Mouse (Mus musculus): ENCODE results near the gene Kcnip1.

The Kcnip1 gene

DNA sequence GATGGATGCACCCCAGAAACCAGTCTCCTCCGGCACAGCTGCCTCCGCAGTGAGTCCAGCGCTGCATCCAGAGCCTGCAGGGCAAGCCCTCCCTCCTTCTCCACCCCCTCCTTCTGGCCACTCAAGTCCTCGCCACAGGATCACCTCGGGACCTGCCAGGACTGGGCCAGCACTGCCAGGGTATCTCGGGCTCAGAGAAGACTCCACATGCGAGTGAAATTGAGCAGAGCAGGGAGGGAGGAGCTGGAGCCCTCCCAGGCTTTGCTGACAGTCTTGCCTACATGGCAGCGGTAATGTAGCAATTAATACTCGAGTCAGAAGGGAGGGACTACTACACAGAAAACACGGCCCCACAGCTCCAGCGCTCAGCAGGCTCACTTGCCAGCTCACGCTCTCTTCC lies at the start of gene Kcnip1:
Kcnip1 (minus strand) TSS at position 215 of the 400 bp plus-strand sequence.
- CTCF ChIA-PET = no interaction called here

DNA sequence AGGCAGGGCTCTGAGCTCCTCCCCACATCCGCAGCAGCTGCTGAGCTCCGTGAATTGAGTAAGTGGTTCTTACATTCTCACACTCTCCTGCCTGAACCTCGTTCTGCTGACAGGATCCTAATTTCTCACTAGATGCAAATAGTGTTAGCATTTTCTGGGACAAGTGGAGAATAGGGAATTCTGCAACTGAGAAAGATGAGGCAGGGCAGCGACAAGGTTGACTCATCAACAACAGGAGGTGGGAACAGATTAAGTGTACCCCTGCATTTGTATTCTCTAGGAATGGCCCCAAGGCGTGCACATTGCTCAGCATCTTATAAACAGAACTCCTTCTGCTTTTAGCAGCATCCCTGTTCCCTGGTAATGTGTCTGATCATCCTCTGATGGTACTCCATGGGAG lies 47.1 kb upstream of the Kcnip1 start:
- CTCF ChIA-PET = no interaction called here

GRCm38 (mm10) chr11:34035909-34036658 lies 43.1 kb upstream of the Kcnip1 start:
- CTCF ChIA-PET = interaction anchor here (0.6 kb wide), 1 partner anchor 7 kb away, joined by 6 read pairs; no protein-coding TSS in a partner anchor

DNA sequence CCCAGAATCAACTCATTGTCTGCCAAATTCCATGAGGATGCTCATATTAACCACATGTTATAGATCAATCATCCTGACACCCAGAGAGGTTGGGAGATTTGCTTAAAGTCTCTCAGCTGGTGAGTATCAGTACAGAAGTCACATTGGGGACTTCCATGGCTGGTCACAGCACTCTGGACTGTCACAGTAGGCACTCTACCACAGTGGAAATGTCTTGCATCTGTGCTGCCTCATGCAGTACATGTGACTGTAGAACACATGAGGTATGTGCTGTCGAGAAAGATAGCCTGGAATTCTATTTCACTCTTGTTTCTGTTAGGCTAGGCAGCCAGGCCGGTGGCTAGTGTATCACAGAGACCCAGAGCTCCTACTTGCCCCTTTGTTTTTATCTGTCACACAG lies 41.8 kb upstream of the Kcnip1 start:
- CTCF ChIA-PET = interaction anchor here (0.5 kb wide), 1 partner anchor 32 kb away, joined by 3 read pairs; no protein-coding TSS in a partner anchor

- CTCF ChIA-PET = interaction anchor here (0.5 kb wide), 1 partner anchor 32 kb away, joined by 3 read pairs; no protein-coding TSS in a partner anchor
Observed at GRCm38 (mm10) chr11:34034008-34034505, 41.1 kb upstream of the Kcnip1 start.

- CTCF ChIA-PET = no interaction called here
Observed at GRCm38 (mm10) chr11:34031015-34031805, 38.3 kb upstream of the Kcnip1 start.

DNA sequence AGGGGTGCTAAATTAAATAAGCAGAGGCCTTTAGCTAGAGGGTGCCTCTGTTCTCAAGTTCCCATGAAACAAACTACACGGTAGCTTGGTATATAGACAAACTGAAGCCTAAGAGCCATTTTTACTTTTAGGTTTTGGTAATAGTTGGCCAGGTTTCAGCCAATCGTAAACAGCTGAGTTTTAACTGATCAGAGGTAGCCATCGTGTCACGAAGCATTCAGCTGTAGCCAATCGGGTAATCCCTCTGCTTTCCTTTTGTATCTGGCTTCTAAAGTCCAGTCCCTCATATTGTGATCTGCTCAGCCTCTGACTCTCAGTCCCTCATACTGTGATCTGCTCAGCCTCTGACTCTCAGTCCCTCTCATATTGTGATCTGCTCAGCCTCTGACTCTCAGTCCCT lies 36.7 kb upstream of the Kcnip1 start:
- CTCF ChIA-PET = no interaction called here

- CTCF ChIA-PET = no interaction called here
Observed at GRCm38 (mm10) chr11:34025091-34025490, 32.1 kb upstream of the Kcnip1 start.

DNA sequence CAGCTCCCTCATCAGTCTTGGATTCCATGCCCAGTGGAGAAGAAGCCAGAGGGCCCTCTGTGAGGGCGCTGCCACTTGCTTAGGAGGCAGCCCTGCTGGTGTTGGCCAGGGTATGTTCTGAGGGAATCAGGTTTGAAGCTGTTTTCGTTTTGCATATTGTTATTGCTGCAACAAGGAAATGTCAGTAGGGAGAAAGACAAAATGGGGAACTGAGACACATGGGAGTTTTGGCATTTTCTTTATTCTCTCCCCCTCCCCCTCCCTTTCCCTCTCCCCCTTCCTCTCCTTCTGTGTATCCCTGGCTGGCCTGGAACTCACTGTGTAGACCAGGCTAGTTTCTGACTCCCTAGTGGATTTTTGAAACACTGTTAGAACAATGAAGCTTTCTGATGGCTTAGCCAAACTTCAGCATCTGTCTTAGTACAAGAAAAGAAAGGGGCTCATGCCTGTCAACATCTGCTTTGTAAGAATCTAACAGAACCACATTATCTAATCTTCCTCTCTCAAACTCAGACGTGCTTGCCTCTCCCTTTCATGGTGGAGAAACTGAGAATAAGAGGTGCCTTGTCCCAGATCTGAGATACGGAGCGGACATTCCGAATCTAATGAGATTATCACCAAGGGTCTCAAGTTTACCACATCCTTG lies 19.2 kb upstream of the Kcnip1 start:
- CTCF ChIA-PET = interaction anchor here (0.7 kb wide), 1 partner anchor 1680 kb away, joined by 8 read pairs; no protein-coding TSS in a partner anchor

DNA sequence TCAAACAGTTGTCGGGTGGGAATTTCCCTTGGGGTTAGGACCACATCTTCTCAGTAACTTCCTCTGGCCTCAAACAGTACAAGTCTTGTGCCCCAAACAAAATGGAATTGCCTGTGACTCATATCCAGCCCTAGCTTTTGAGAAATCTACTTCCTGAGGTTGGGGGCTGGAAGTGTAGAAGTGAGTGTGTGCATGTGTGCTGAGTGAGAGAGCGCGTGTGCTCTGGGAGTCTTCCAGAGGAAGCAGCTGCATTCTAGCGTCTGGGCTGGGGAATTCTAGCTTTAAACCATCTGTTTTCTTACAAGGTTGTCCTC lies 17.9 kb upstream of the Kcnip1 start:
- CTCF ChIA-PET = no interaction called here

- CTCF ChIA-PET = no interaction called here
Observed at GRCm38 (mm10) chr11:34010133-34010858, 17.3 kb upstream of the Kcnip1 start.

- CTCF ChIA-PET = interaction anchor here (1.2 kb wide), 1 partner anchor 11 kb away, joined by 5 read pairs; no protein-coding TSS in a partner anchor
Observed at GRCm38 (mm10) chr11:34009316-34010087, 16.6 kb upstream of the Kcnip1 start.

GRCm38 (mm10) chr11:34008702-34009101 lies 15.8 kb upstream of the Kcnip1 start:
- CTCF ChIA-PET = interaction anchor here (1.2 kb wide), 1 partner anchor 12 kb away, joined by 5 read pairs; no protein-coding TSS in a partner anchor

GRCm38 (mm10) chr11:34008214-34008613 lies 15.3 kb upstream of the Kcnip1 start:
- CTCF ChIA-PET = interaction anchor here (1.2 kb wide), 1 partner anchor 12 kb away, joined by 5 read pairs; no protein-coding TSS in a partner anchor

- CTCF ChIA-PET = no interaction called here
Observed at GRCm38 (mm10) chr11:34007616-34008015, 14.7 kb upstream of the Kcnip1 start.

DNA sequence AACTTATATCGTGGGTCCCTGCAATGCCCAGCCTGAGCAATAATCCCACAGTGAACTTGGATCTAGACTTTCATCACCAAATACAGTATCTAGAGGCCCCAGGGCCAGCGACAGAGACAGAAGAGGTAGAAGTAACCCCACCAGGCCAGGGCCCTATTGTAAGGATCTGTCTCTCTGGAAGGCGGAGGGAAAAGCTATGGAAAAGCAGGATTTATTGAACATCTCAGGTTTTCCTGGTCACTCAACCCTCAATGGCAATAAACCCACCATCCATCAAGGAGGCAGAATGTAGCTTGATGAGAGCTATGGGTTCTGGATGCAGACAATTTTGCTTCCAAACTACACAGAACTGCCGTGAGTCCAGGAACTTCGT lies 9.6 kb upstream of the Kcnip1 start:
- CTCF ChIA-PET = interaction anchor here (0.6 to 0.7 kb wide), 2 partner anchors 32 to 39 kb away, joined by 3 read pairs; no protein-coding TSS in a partner anchor

DNA sequence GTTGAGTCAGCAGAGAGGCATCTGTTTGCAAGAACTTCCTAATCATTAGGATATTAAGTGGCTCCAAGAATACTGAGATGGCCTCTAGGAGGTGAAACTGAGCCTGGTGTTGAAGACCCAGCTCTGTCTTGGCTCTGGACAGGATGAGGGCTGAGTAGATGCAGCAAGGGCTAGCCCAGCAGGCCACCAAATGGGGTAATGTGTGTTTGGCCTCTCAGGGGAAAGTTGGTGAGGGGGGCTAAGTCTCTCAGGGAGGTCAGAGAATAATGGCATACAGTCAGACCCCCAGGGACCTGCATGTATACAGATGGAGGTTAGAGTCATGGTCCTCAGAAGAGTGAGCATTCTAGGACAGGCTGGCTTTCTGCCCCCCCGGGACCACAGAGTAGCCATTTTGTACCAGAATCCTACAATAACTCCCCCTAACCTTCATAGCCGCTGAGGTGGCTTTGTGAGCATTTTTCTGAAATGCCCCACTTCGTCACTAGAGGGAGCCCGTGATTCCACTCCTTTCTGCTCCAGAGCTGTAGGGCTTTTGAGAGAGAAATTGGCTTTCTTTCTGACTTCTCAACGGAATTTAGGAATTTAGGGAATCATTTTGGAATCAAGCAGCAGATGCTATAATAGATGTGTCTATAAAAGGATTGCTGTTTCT lies 9.1 kb upstream of the Kcnip1 start:
- CTCF ChIA-PET = interaction anchor here (0.6 to 0.9 kb wide), 5 partner anchors 32 to 95 kb away, joined by 3 to 5 read pairs (median 3); no protein-coding TSS in a partner anchor

DNA sequence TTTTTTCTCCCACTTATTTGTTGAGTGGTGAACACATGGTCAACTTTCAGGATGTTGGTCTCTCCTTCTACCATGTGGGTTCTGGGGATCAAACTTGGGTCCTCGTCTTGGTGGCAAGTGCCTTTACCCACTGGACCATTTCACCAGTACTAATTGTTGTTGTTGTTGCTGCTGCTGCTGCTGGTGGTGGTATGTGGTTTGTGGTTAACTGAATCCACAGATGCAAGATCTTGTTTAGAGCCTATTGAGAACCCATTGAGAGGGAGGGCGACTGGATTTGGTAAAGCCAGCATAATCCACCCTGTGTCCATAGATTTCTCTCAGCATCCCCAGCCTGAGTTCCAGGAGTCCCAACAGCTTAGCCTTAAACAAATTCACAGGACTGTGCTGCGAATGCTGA lies 7.5 kb upstream of the Kcnip1 start:
- CTCF ChIA-PET = interaction anchor here (0.5 kb wide), 1 partner anchor 1784 kb away, joined by 5 read pairs; no protein-coding TSS in a partner anchor

GRCm38 (mm10) chr11:33998244-33998643 lies 5.3 kb upstream of the Kcnip1 start:
- CTCF ChIA-PET = interaction anchor here (0.8 kb wide), 1 partner anchor 215 kb away, joined by 3 read pairs; no protein-coding TSS in a partner anchor

DNA sequence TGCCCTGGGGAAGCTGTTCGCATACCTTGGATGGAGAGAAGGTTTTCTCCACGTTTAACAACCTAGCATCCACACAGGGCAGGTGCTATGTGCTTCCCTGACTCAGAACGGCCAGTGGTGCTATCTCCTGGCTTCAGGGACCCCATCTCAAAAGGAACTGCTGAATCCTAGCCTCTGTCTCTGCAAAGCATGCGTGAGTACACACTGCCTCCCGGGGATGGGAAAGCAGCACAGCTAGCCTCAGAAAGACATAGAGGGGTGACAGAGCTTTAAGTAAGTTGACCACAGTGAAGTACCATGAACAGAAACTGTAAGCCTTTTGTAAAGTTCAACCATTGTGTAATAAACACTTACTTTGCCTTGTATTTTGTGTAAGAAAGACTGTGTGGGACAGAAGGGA lies 544 bp upstream of the Kcnip1 start:
- CTCF ChIA-PET = no interaction called here
